7 mouse cellular contexts compared by ENCODE assay signal in the genomic region with DNA sequence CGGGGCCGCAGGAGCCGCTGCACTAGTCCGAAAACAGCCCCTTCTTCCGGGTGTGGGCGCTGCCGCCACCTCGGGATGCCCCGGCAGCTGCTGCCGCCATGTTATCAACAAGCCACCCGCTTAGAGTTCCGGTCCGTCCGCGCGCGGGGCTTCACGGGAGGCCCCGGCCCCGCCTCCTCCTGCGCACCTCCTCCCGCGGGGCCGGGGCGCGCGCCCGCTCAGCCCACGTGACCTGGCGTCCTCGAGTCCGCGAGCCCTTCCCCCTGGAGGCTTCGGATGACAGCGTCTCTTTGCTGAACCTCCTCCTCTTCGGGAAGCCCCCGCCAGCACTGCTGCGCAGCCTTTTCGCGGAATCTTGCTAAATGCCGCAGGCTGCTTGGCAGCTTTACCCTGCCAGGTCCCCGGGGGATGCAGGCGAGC. TPM values are rescaled to one million over a fixed set of nuclear protein-coding genes. Genes with fewer than 3 reads are reported as not detected.
DNase-seq lines count a peak whose midpoint lies in the region; ATAC-seq lines count a peak whose summit lies in the region.

A gene (minus strand): TSS at position 155 of the 420 bp plus-strand sequence.

- peaks cover 20% of the 10 kb centered on the region for H3K4me1 ChIP-seq in intestine, embryonic 16.5 days (ENCODE audit: control insufficient read depth, insufficient read depth, low read length)
- H3K4me1 ChIP-seq in midbrain, embryonic 11.5 days (ENCODE audit: control insufficient read depth, insufficient read depth, low read length), result peaks cover 12% of the 10 kb centered on the region; the same call in 1 of the 2 replicates

- DNase-seq in adrenal gland, adult 8-10 months, result peak; percentile 93
- DNase-seq in embryo, embryonic 9.5 days (ENCODE audit: extremely low spot score), result peak; percentile 94
- peak; percentile 91 to 94 for DNase-seq in gastrocnemius, postnatal 4 days (ENCODE audit: low spot score in 2 of 2)
- peak; percentile 93 to 96 for DNase-seq in left cerebral cortex, postnatal 36 days (ENCODE audit: low spot score in 2 of 2)
- peak; percentile 99 for DNase-seq in midbrain, embryonic 11.5 days (ENCODE audit: low spot score, missing footprints)
- DNase-seq in skeletal muscle tissue, adult 2 months (ENCODE audit: low read depth, low spot score), result peak; percentile 93

- peak within 1 kb of the TSS; percentile 82 for H3K4me2 ChIP-seq in intestine, embryonic 16.5 days (ENCODE audit: low read depth, low read length)
- H3K4me2 ChIP-seq in midbrain, embryonic 11.5 days, result peak within 1 kb of the TSS; percentile 65

- no peaks in the 10 kb centered on the region for H3K27me3 ChIP-seq in intestine, embryonic 16.5 days (replicated peaks; ENCODE audit: control insufficient read depth, insufficient read depth, low read length)
- no peaks in the 10 kb centered on the region for H3K27me3 ChIP-seq in midbrain, embryonic 11.5 days (ENCODE audit: control insufficient read depth, insufficient read depth, low read length)

- H3K27ac ChIP-seq in intestine, embryonic 16.5 days (ENCODE audit: low read length), result peak within 1 kb of the TSS; percentile 98
- H3K27ac ChIP-seq in midbrain, embryonic 11.5 days (ENCODE audit: low read depth, low read length), result peak within 1 kb of the TSS; percentile 77

- no peaks in the 10 kb centered on the region for H3K9me3 ChIP-seq in intestine, embryonic 16.5 days (ENCODE audit: control insufficient read depth, low read length)
- H3K9me3 ChIP-seq in midbrain, embryonic 11.5 days (ENCODE audit: control insufficient read depth, low read length), result no peaks in the 10 kb centered on the region

- intact Hi-C loops in left cerebral cortex, postnatal 36 days (cut with DNase I), result loop anchor here (2.0 kb wide), 1 partner anchor 351 kb away; a partner anchor contains a TSS

- peak within 1 kb of the TSS; percentile 98 for H3K9ac ChIP-seq in intestine, embryonic 16.5 days (ENCODE audit: low read depth, low read length)
- peak within 1 kb of the TSS; percentile 92 for H3K9ac ChIP-seq in midbrain, embryonic 11.5 days (ENCODE audit: low read length)

- peak; percentile 96 for ATAC-seq in intestine, embryonic 16.5 days
- peak; percentile 94 for ATAC-seq in midbrain, embryonic 11.5 days (ENCODE audit: low FRiP score)

- no peaks in the 10 kb centered on the region for H3K36me3 ChIP-seq in intestine, embryonic 16.5 days (ENCODE audit: control insufficient read depth, insufficient read depth, low read length)
- H3K36me3 ChIP-seq in midbrain, embryonic 11.5 days (ENCODE audit: control insufficient read depth, insufficient read depth, low read length), result no peaks in the 10 kb centered on the region

- peak within 1 kb of the TSS; percentile 85 for H3K4me3 ChIP-seq in intestine, embryonic 16.5 days (ENCODE audit: low read length)
- H3K4me3 ChIP-seq in midbrain, embryonic 11.5 days (ENCODE audit: low read depth, low read length), result peak within 1 kb of the TSS; percentile 87

- WGBS in intestine, embryonic 16.5 days, result under 1% methylated on average over 43 of the region's 43 CpGs
- WGBS in midbrain, embryonic 11.5 days, result under 1% methylated on average over 37 of the region's 43 CpGs

RNA-seq across cellular contexts. Expression of the gene that starts here (rescaled TPM):
- total RNA-seq in adrenal gland, adult 8-10 months (2022), result 10 to 100 TPM; 28.9 to 36.8 (median 33.7) TPM
- 10 to 100 TPM; 16.4 to 17.4 TPM for total RNA-seq in gastrocnemius, postnatal 4 days (2021)
- 12.3 and 13.0 TPM in 2 replicates for polyA plus RNA-seq in intestine, embryonic 16.5 days (2015; fragmentation: Nextera tagmentation; extraction: Ambion mirVana)
- total RNA-seq in left cerebral cortex, postnatal 36 days (2021), result 10 to 100 TPM; 35.5 to 40.5 TPM
- polyA plus RNA-seq in midbrain, embryonic 11.5 days (2014; fragmentation: Nextera tagmentation; extraction: Ambion mirVana), result 16.1 and 16.6 TPM in 2 replicates

Comparison
In these comparisons a context has a peak if more than half of its experiments do, and no peak if none do; other contexts are left out.
1. Peak in every context shown above with its lines: DNase-seq, ATAC-seq, H3K4me3 ChIP-seq and H3K27ac ChIP-seq.